Mouse (Mus musculus): Measurements from ENCODE around the gene Gm10277.

DNA sequence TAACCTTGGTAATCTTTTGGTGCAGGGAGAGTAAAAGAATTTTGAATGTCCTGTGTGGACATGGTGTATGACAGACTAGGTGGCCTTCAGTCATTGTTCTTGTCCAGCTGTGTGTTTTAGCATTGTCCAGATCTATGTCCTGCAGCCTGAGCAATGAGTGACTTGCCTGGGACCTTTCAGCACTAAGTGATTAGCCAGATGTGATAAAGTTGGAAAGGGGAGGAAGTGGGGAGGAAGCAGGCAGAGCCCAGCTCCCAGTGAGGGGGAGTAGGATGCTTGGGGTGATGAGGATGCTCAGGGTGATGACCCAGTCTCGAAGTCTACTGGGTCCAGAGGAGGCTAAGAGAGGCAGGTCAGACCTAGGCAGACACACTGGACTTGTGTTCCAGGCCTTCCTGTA lies 8.3 kb downstream of the Gm10277 start:
- TF ChIP-seq POLR2A (IDR thresholded peaks at IDR 0.05; ENCODE audit: extremely low read depth, insufficient read depth, low read length) (no peak), CTCF (IDR thresholded peaks at IDR 0.05; ENCODE audit: low read depth, low read length) (no peak)
